Mouse (Mus musculus) midbrain, embryonic 13.5 days (tissue): Measurements from ENCODE around the gene Fam198a. TPM values are rescaled to one million over a fixed set of nuclear protein-coding genes. Genes with fewer than 3 reads are reported as not detected.

Experiments used
- ATAC-seq: fragments of 200-750 bp; cut with Nextera tagmentation; 2 replicates; pipeline ENCODE4 v1.8.0; 2017; ENCODE audit warnings: mild to moderate bottlenecking, moderate TSS enrichment, moderate library complexity
- H3K27ac ChIP-seq: fragments of 300-500 bp; sonication (generic); 2 replicates; pipeline ENCODE4 v1.5.1; 2015; ENCODE audit warnings: inconsistent platforms, mild to moderate bottlenecking, moderate library complexity
- H3K27me3 ChIP-seq: fragments of 300-500 bp; sonication (generic); 2 replicates; pipeline ENCODE4 v1.6.1; 2015; ENCODE audit warnings: mild to moderate bottlenecking, inconsistent platforms
- H3K36me3 ChIP-seq: fragments of 300-500 bp; sonication (generic); 2 replicates; pipeline ENCODE4 v1.6.1; 2015; ENCODE audit warnings: mild to moderate bottlenecking, inconsistent platforms
- H3K4me1 ChIP-seq: fragments of 300-500 bp; sonication (generic); replicated peaks from 2 replicates; pipeline ENCODE4 v1.6.1; 2015; ENCODE audit warnings: inconsistent platforms
- H3K4me2 ChIP-seq: fragments of 300-500 bp; sonication (generic); replicated peaks from 2 replicates; pipeline ENCODE4 v1.6.1; 2015; ENCODE audit warnings: moderate library complexity, mild to moderate bottlenecking, inconsistent platforms
- H3K4me3 ChIP-seq: fragments of 300-500 bp; sonication (generic); replicated peaks from 2 replicates; pipeline ENCODE4 v1.5.1; 2015; ENCODE audit warnings: mild to moderate bottlenecking, inconsistent platforms
- H3K9ac ChIP-seq: fragments of 300-500 bp; sonication (generic); replicated peaks from 2 replicates; pipeline ENCODE4 v1.6.1; 2015; ENCODE audit warnings: mild to moderate bottlenecking, inconsistent platforms
- H3K9me3 ChIP-seq: fragments of 300-500 bp; sonication (generic); 2 replicates; pipeline ENCODE4 v1.6.1; 2016; ENCODE audit warnings: mild to moderate bottlenecking, inconsistent platforms
- WGBS: fragments of 180-500 bp; shearing (Covaris S2); methylation state at CpG from one replicate; pipeline ENCODE4 v1.1.7; 2015; 5-methylcytosine and 5-hydroxymethylcytosine counted together
- polyA plus RNA-seq: library from polyadenylated mRNA; unstranded; fragments of >200 nt; fragmentation: Nextera tagmentation; extraction: Ambion mirVana; gene quantifications from 2 replicates; pipeline ENCODE4 v1.2.1, GENCODE M21; 2015

Fam198a gene
- polyA plus RNA-seq, 1 experiment from 2014 or later, result 0.96 TPM

DNA sequence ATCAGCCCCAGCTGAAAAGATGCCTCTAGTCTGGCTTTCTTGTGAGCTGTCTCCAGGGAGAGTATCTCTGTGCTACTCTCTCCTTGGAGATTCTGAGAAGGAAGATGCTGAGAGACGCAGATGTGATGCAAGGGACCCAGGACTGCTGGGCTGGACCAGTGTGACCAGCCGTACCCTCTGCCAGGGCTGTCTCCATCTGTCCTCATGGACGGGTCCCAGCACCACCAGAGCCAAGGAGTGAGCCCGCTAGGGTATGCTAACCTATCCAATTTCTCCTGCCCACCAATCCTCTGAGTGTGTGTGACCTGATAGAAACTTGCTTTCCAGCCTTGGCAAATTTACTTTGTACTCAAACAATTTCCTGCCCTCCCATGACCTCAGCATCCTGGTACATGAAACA, 38.0 kb upstream of the Fam198a start:
- Histone ChIP-seq H3K9me3 (no peaks in the 10 kb centered on the region), H3K27me3 (no peaks in the 10 kb centered on the region), H3K4me3 (no peak overlapping the region), H3K27ac (no peak overlapping the region), H3K4me2 (no peak overlapping the region), H3K9ac (no peak overlapping the region), H3K4me1 (no peaks in the 10 kb centered on the region), H3K36me3 (no peaks in the 10 kb centered on the region)
- no peak for ATAC-seq
- WGBS, result 82% methylated on average over 4 of the region's 4 CpGs

GRCm38 (mm10) chr9:121914226-121914757, 36.5 kb upstream of the Fam198a start:
- Histone ChIP-seq H3K4me1 (no peaks in the 10 kb centered on the region), H3K4me2 (no peak overlapping the region), H3K9ac (no peak overlapping the region), H3K27me3 (no peaks in the 10 kb centered on the region), H3K4me3 (no peak overlapping the region), H3K27ac (no peak overlapping the region), H3K36me3 (no peaks in the 10 kb centered on the region), H3K9me3 (no peaks in the 10 kb centered on the region)
- 86% methylated on average over 8 of the region's 8 CpGs for WGBS
- no peak for ATAC-seq

DNA sequence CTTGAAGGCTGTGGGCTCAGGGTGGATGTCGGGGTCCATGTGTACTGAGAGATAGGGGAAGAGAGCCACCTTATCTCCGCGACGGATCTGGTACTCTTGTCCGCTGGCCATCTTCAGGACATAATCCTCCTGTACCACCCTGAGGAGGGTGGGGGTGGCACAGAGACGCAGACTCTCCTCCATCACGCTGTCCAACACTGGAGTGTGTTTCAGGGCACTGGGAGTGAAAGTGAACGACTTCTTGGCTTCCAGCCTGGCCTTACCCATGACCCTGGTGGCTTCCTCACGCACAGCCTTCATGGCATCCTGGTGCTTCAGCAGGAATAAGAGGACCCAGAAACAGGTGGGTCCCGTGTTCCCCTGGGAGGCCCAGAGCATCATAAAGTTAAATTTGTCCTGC, 35.7 kb upstream of the Fam198a start:
- WGBS, result 94% methylated on average over 10 of the region's 10 CpGs
- Histone ChIP-seq H3K9me3 (no peaks in the 10 kb centered on the region), H3K36me3 (no peaks in the 10 kb centered on the region), H3K9ac (no peak overlapping the region), H3K4me1 (no peaks in the 10 kb centered on the region), H3K27ac (no peak overlapping the region), H3K27me3 (no peaks in the 10 kb centered on the region), H3K4me3 (no peak overlapping the region), H3K4me2 (no peak overlapping the region)
- ATAC-seq, result no peak

DNA sequence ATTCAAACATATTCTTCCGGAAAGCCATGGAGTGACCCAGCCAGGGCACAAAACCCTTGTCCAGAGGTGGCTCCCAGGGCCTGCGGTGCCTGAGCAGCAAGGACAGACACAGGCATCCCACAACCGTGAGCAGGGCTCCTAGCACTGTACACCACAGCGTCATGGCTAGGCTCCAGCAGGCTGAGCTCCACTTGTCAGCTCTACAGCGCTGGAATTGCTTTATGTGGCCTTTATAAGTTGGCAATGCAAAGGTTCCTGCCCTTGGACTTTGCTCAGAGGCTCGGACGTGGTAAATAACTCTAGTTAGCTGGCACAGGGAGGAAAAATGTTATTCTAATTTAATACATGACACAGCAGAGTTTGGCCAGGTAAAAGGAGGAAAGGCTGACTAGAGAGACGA, 34.7 kb upstream of the Fam198a start, which contains the start of gene Cyp8b1:
Gene Cyp8b1 (minus strand): TSS at position 204 of the 400 bp plus-strand sequence.
- Histone ChIP-seq H3K9ac (no peak within 1 kb of the TSS), H3K4me2 (no peak within 1 kb of the TSS), H3K4me3 (no peak within 1 kb of the TSS), H3K27me3 (no peaks in the 10 kb centered on the region), H3K4me1 (no peaks in the 10 kb centered on the region), H3K36me3 (no peaks in the 10 kb centered on the region), H3K9me3 (no peaks in the 10 kb centered on the region), H3K27ac (no peak within 1 kb of the TSS)
- no peak for ATAC-seq
- WGBS, result 85% methylated on average over 8 of the region's 8 CpGs

DNA sequence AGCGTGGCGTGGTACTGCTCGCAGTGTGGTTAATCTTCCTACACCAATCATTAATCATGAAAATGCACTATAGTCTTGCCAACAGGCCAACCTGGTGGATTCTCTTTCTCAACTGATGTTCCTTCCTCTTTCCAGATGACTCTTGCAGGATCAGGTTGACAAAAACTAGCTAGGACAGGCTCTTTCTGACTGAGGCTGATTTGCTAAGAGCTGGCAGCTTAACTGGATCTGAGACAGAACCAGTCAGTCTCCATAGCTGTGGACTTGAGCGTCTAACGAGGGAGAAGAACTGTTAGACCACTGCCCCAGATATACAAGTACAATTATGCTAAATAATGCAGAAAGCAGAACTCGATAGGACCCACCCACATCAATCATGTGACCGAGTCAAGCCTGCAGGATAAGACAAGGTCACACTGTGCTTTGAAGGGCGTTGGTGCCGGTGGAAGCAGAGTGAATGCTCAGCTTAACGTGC, 31.7 kb upstream of the Fam198a start:
- Histone ChIP-seq H3K9me3 (no peaks in the 10 kb centered on the region), H3K4me2 (no peak overlapping the region), H3K9ac (no peak overlapping the region), H3K36me3 (no peaks in the 10 kb centered on the region), H3K4me1 (no peaks in the 10 kb centered on the region), H3K27me3 (no peaks in the 10 kb centered on the region), H3K27ac (no peak overlapping the region), H3K4me3 (no peak overlapping the region)
- 76% methylated on average over 10 of the region's 10 CpGs for WGBS
- ATAC-seq, result no peak

GRCm38 (mm10) chr9:121923443-121923842, 27.3 kb upstream of the Fam198a start:
- H3K27me3 ChIP-seq, result no peaks in the 10 kb centered on the region
- no peak overlapping the region for H3K4me3 ChIP-seq
- no peak overlapping the region for H3K27ac ChIP-seq
- no peak overlapping the region for H3K9ac ChIP-seq
- no peaks in the 10 kb centered on the region for H3K36me3 ChIP-seq
- H3K4me2 ChIP-seq, result no peak overlapping the region
- H3K4me1 ChIP-seq, result no peaks in the 10 kb centered on the region
- no peaks in the 10 kb centered on the region for H3K9me3 ChIP-seq
- 89% methylated on average over 8 of the region's 8 CpGs for WGBS
- no peak for ATAC-seq

GRCm38 (mm10) chr9:121923906-121924305, 26.9 kb upstream of the Fam198a start:
- 75% methylated on average over 5 of the region's 5 CpGs for WGBS
- no peaks in the 10 kb centered on the region for H3K9me3 ChIP-seq

GRCm38 (mm10) chr9:121924901-121925560, 25.8 kb upstream of the Fam198a start:
- Histone ChIP-seq H3K36me3 (no peaks in the 10 kb centered on the region), H3K27ac (no peak overlapping the region), H3K9me3 (no peaks in the 10 kb centered on the region), H3K4me3 (no peak overlapping the region), H3K4me1 (no peaks in the 10 kb centered on the region), H3K4me2 (no peak overlapping the region), H3K27me3 (no peaks in the 10 kb centered on the region), H3K9ac (no peak overlapping the region)
- ATAC-seq, result no peak
- 89% methylated on average over 9 of the region's 9 CpGs for WGBS

More at GRCm38 (mm10) chr9:121923906-121924305, 26.9 kb upstream of the Fam198a start:
- Histone ChIP-seq H3K9ac (no peak overlapping the region), H3K27ac (no peak overlapping the region), H3K36me3 (no peaks in the 10 kb centered on the region), H3K4me3 (no peak overlapping the region), H3K4me2 (no peak overlapping the region), H3K4me1 (no peaks in the 10 kb centered on the region), H3K27me3 (no peaks in the 10 kb centered on the region)
- ATAC-seq, result no peak

DNA sequence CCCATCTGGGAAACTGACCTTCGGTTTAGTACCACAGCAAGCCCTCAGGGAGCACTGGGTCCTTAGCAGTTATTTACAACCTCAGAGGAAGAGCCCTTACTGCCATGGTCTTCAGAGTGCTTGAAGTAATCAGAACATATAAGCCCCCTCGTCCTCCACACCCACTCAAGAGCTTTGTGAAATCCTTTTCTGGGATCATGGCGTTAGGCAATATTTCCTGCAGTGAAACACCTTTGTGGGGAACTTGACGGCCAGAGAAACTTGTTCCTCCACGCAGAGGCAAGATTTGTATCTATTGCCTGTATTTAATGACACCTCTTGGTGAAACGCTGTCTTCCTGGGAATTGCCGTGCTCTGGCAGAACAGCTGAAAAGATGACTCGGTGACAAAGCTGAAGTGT, 24.8 kb upstream of the Fam198a start:
- Histone ChIP-seq H3K36me3 (no peaks in the 10 kb centered on the region), H3K4me3 (no peak overlapping the region), H3K27ac (no peak overlapping the region), H3K9ac (no peak overlapping the region), H3K9me3 (no peaks in the 10 kb centered on the region), H3K4me1 (no peaks in the 10 kb centered on the region), H3K4me2 (no peak overlapping the region), H3K27me3 (no peaks in the 10 kb centered on the region)
- 82% methylated on average over 8 of the region's 8 CpGs for WGBS
- ATAC-seq, result no peak

DNA sequence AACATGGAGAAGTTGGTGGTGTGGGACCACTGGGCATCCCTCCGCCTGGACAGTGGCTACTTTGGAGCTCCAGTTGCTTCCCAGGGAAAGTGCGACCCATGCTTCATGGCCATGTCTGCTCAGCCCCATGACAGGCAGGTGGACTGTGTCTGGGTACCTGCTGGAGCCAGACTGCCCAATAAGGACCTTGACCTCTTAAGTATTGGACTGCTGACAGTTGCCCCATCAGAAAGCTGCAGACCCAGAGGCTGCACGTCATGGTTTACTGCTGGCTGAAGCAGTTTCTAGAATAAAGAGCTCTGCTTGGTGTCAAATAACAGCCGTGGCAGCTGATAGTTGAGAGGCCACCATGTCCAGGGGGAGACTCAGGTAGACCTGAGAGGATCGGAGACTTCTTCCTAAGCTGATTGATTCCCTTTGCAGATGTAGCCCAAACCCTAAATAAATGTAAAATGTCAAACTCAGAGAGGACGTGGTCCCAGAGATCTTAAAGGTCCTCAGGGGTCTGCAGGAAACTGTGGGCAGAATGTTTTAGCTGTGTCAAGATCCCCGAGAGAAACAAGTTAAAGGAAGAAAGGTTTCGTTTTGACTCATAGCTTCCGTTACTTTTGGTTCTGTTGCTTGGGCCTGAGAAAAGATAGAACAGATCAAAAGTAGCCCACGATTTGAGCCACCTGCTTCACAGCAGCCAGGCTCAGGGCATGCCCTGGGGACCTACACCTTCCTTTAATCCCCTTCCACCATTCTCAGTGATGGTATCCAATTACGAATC, 24.0 kb upstream of the Fam198a start:
- no peaks in the 10 kb centered on the region for H3K27me3 ChIP-seq
- H3K4me1 ChIP-seq, result no peaks in the 10 kb centered on the region
- H3K36me3 ChIP-seq, result no peaks in the 10 kb centered on the region
- no peak overlapping the region for H3K27ac ChIP-seq
- no peaks in the 10 kb centered on the region for H3K9me3 ChIP-seq
- no peak for ATAC-seq
- no peak overlapping the region for H3K9ac ChIP-seq
- no peak overlapping the region for H3K4me2 ChIP-seq
- WGBS, result 73% methylated on average over 11 of the region's 11 CpGs
- H3K4me3 ChIP-seq, result no peak overlapping the region

DNA sequence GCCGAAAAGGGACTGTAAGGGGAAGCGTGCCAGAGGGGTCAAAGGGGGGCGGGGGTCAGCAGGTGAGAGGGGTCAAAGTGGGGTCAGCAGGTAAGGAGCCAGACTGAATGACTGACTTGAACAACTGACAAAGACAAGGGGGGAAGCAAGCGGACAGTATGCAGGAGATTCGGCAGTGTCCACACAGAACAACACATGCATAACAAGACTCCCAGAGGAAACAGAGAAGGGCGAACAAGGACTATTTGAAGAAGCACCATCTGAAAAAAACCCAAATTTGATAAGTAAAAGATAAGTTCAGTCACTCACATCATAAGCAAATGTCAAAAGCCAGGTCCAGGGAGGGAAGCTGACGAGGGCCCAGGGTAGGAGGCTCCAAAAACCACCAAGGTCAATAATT, 23.1 kb upstream of the Fam198a start:
- no peaks in the 10 kb centered on the region for H3K27me3 ChIP-seq
- H3K27ac ChIP-seq, result no peak overlapping the region
- H3K4me1 ChIP-seq, result no peaks in the 10 kb centered on the region
- ATAC-seq, result no peak
- no peaks in the 10 kb centered on the region for H3K36me3 ChIP-seq
- 87% methylated on average over 7 of the region's 7 CpGs for WGBS
- H3K9ac ChIP-seq, result no peak overlapping the region
- no peak overlapping the region for H3K4me3 ChIP-seq
- no peaks in the 10 kb centered on the region for H3K9me3 ChIP-seq
- no peak overlapping the region for H3K4me2 ChIP-seq

DNA sequence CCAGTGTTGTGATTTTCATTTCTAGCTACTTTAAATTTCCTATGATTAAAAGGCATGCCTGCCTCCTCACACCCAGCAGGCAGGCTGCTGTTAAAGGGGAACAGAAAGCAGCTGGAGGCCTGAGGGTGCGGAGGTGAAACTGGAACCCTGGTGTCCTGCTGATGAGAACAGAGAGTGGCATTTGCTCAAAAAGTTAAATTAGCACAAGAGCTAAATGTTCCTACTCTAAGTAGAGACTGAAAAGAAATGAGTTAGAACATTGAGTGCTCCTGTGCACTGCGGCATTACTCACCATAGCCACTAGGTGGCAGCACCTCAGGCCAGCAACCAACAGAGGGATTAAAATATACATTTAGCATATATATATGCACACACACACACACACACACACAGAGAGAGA, 22.3 kb upstream of the Fam198a start:
- Histone ChIP-seq H3K4me1 (no peaks in the 10 kb centered on the region), H3K27ac (no peak overlapping the region), H3K9me3 (no peaks in the 10 kb centered on the region), H3K36me3 (no peaks in the 10 kb centered on the region), H3K27me3 (no peaks in the 10 kb centered on the region), H3K9ac (no peak overlapping the region), H3K4me3 (no peak overlapping the region), H3K4me2 (no peak overlapping the region)
- WGBS, result 23% methylated on average over 2 of the region's 2 CpGs
- no peak; the same call in 1 of the 2 replicates for ATAC-seq
